Mouse (Mus musculus) embryonic fibroblast, embryonic 13.5 days (primary cell): ENCODE measurements around the gene Npc1l1.

ENCODE experiments used
- CTCF ChIP-seq: IDR thresholded peaks from 2 replicates; pipeline ENCODE4 v1.5.1; 2011; ENCODE audit warnings: mild to moderate bottlenecking, control low read depth, low read length, moderate library complexity, borderline replicate concordance; ENCODE audit not compliant: insufficient read depth
- POLR2A ChIP-seq: IDR thresholded peaks from 2 replicates; pipeline ENCODE4 v1.6.1; 2011; ENCODE audit warnings: low read depth, mild to moderate bottlenecking, control low read depth, low read length, moderate library complexity

- TF ChIP-seq POLR2A (no peak), CTCF (no peak)
These were observed 21.8 kb downstream of the Npc1l1 start for GRCm38 (mm10) chr11:6208158-6208557.
